Mouse (Mus musculus) heart, embryonic 14.5 days (tissue): ENCODE results near the gene Os9. TPM values are rescaled to one million over a fixed set of nuclear protein-coding genes. Genes with fewer than 3 reads are reported as not detected.

ENCODE experiments used
- ATAC-seq: fragments of 200-750 bp; cut with Nextera tagmentation; 2 replicates; pipeline ENCODE4 v1.8.0; 2017; ENCODE audit warnings: low read depth, moderate TSS enrichment; ENCODE audit not compliant: insufficient number of reproducible peaks, insufficient read depth, low FRiP score
- H3K27ac ChIP-seq, 2 experiments: fragments of 200-500 bp in 1 of 2; fragments of 300-500 bp in 1 of 2; sonication (generic) in 1 of 2; replicated peaks in 1 of 2; 2 replicates each; pipeline ENCODE4 v1.5.1; 2012 to 2014; ENCODE audit warnings: low read depth in 2 of 2, low read length in 2 of 2, control low read depth in 1 of 2, mild to moderate bottlenecking in 1 of 2, mixed read lengths in 1 of 2; ENCODE audit not compliant: control insufficient read depth in 1 of 2, insufficient read depth in 1 of 2
- H3K27me3 ChIP-seq: fragments of 300-500 bp; sonication (generic); 2 replicates; pipeline ENCODE4 v1.6.1; 2014; ENCODE audit warnings: mild to moderate bottlenecking, low read length, control low read depth; ENCODE audit not compliant: control insufficient read depth, insufficient read depth
- H3K36me3 ChIP-seq: fragments of 300-500 bp; sonication (generic); 2 replicates; pipeline ENCODE4 v1.6.1; 2014; ENCODE audit warnings: mild to moderate bottlenecking, control low read depth, low read length, mixed read lengths; ENCODE audit not compliant: control insufficient read depth, insufficient read depth
- H3K4me1 ChIP-seq, 2 experiments: fragments of 200-500 bp in 1 of 2; fragments of 300-500 bp in 1 of 2; sonication (generic) in 1 of 2; 2 replicates each; pipeline ENCODE4 v1.6.1; 2012 to 2014; ENCODE audit warnings: low read length in 2 of 2, control low read depth in 1 of 2, mixed read lengths in 1 of 2; ENCODE audit not compliant: control insufficient read depth in 2 of 2, insufficient read depth in 2 of 2
- H3K4me2 ChIP-seq: fragments of 300-500 bp; sonication (generic); 2 replicates; pipeline ENCODE4 v1.6.1; 2014; ENCODE audit warnings: mild to moderate bottlenecking, low read length
- H3K4me3 ChIP-seq, 2 experiments: fragments of 200-500 bp in 1 of 2; fragments of 300-500 bp in 1 of 2; sonication (generic) in 1 of 2; 2 replicates each; pipeline ENCODE4 v1.5.1; 2012 to 2014; ENCODE audit warnings: low read length in 2 of 2, mild to moderate bottlenecking in 2 of 2, control low read depth in 1 of 2, low read depth in 1 of 2, moderate library complexity in 1 of 2; ENCODE audit not compliant: control insufficient read depth in 1 of 2, insufficient read depth in 1 of 2
- H3K9ac ChIP-seq: fragments of 300-500 bp; sonication (generic); 2 replicates; pipeline ENCODE4 v1.6.1; 2014; ENCODE audit warnings: mild to moderate bottlenecking, low read length
- H3K9me3 ChIP-seq: fragments of 300-500 bp; sonication (generic); 2 replicates; pipeline ENCODE4 v1.6.1; 2016; ENCODE audit warnings: low read length, control low read depth; ENCODE audit not compliant: control insufficient read depth
- whole genome bisulfite sequencing: fragments of 180-500 bp; shearing (Covaris S2); extraction: QIAGEN DNeasy Blood & Tissue Kit; methylation state at CpG from one replicate; pipeline ENCODE4 v1.1.7; 2014; 5-methylcytosine and 5-hydroxymethylcytosine counted together
- polyA plus RNA-seq: library from polyadenylated mRNA; unstranded; fragments of >200 nt; fragmentation: Nextera tagmentation; extraction: Ambion mirVana; gene quantifications from 2 replicates; pipeline ENCODE4 v1.2.1, GENCODE M21; 2014

Os9 gene
- polyA plus RNA-seq, 1 experiment from 2014 or later: 28.3 TPM

DNA sequence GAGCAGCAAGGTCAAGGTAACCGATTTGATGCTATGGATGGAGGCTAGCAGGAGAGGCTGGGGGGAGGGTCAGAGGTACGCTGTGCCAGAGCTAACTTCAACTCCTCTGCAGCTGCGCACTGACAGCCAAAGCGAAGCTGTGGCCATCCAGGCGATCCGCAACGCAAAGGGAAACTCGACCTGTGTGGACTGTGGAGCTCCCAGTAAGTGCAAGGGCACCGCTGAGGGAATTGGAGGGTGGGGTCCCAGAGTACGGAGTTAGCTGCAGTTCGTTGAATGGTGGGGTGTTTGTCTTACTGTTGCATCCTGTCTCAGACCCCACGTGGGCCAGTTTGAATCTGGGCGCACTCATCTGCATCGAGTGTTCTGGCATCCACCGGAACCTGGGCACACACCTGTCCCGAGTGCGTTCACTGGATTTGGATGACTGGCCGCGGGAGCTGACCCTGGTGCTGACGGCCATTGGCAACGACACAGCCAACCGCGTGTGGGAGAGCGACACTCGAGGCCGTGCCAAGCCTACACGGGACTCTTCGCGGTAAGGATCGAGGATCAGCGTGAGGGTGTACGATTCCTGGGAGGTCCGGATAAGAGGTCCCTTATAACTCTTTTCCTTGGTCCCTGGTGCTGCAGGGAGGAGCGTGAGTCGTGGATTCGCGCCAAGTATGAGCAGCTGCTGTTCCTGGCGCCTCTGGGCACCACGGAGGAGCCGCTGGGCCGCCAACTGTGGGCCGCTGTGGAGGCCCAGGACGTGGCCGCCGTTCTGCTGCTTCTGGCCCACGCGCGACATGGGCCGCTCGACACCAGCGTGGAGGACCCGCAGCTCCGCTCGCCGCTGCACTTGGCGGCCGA, 30.1 kb downstream of the Os9 start:
- H3K9me3 ChIP-seq: no peaks in the 10 kb centered on the region
- peaks cover under 1% of the 10 kb centered on the region; the same call in 1 of the 2 replicates for H3K36me3 ChIP-seq
- H3K9ac ChIP-seq: no peak overlapping the region
- 9% methylated on average over 57 of the region's 57 CpGs for WGBS
- peak overlapping the region; percentile 43 for H3K4me2 ChIP-seq
- H3K4me3 ChIP-seq: peak overlapping the region in 1 of 2 experiments; percentile 16; a peak in 2 of 4 replicates
- no peak overlapping the region for H3K27ac ChIP-seq
- H3K4me1 ChIP-seq: peaks cover 10 to 20% of the 10 kb centered on the region in 2 experiments
- no peak for ATAC-seq
- peaks cover 73% of the 10 kb centered on the region for H3K27me3 ChIP-seq

GRCm38 (mm10) chr10:127085633-127086032, 35.3 kb downstream of the Os9 start:
- peaks cover 6 to 11% of the 10 kb centered on the region in 2 experiments; a peak in 3 of 4 replicates for H3K4me1 ChIP-seq
- H3K9me3 ChIP-seq: no peaks in the 10 kb centered on the region
- H3K4me2 ChIP-seq: no peak overlapping the region
- H3K9ac ChIP-seq: no peak overlapping the region
- H3K27ac ChIP-seq: no peak overlapping the region
- peaks cover 86% of the 10 kb centered on the region for H3K27me3 ChIP-seq
- no peaks in the 10 kb centered on the region for H3K36me3 ChIP-seq
- H3K4me3 ChIP-seq: no peak overlapping the region
- WGBS: 72% methylated on average over 6 of the region's 6 CpGs
- ATAC-seq: no peak

DNA sequence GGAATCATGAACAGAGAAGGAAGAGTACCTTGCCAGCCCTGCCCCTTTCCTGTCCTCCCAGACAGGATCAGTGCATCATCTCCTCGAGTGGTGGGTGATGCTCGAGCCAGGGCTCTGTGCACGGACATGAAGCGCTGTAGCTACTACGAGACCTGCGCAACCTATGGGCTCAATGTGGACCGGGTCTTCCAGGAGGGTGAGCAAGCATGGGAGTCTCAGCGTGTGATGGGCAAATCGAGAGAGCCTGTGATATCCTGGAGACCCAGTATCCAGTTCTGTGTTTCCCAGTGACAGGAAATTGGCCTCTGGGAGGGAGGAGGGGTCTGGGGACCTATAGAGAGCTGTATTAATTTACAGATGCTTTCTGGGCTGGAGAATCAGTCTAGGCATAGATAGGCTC, 35.9 kb downstream of the Os9 start:
- Histone ChIP-seq H3K27ac (no peak overlapping the region), H3K36me3 (no peaks in the 10 kb centered on the region), H3K4me3 (no peak overlapping the region), H3K9me3 (no peaks in the 10 kb centered on the region), H3K27me3 (peaks cover 86% of the 10 kb centered on the region), H3K4me2 (no peak overlapping the region), H3K9ac (no peak overlapping the region), H3K4me1 (peaks cover 6 to 13% of the 10 kb centered on the region in 2 experiments; a peak in 3 of 4 replicates)
- ATAC-seq: no peak
- WGBS: 70% methylated on average over 9 of the region's 9 CpGs

DNA sequence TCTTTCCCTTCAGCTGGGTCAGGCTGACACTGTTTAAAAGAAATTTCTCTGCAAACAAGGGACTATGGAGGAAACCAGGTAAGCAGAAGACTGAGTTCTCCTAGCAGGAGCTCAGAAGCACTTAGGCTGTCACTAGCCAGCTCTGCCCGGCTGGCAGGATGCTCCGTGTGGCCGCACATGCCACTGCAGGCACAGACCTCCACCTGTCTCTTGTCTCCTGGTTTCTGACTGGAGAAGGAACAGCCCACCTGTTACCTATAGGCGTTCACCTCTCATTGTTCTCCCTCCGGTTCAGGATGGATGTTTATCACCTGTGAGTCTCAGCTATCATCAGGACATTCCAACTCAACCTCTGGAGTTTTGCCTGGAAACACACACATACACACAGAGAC, 37.0 kb downstream of the Os9 start:
- Histone ChIP-seq H3K36me3 (no peaks in the 10 kb centered on the region), H3K4me2 (no peak overlapping the region), H3K4me1 (peaks cover 6 to 23% of the 10 kb centered on the region in 2 experiments; a peak in 3 of 4 replicates), H3K27ac (no peak overlapping the region), H3K4me3 (no peak overlapping the region), H3K27me3 (peaks cover 86% of the 10 kb centered on the region), H3K9me3 (no peaks in the 10 kb centered on the region), H3K9ac (no peak overlapping the region)
- 46% methylated on average over 5 of the region's 5 CpGs for WGBS
- ATAC-seq: no peak

DNA sequence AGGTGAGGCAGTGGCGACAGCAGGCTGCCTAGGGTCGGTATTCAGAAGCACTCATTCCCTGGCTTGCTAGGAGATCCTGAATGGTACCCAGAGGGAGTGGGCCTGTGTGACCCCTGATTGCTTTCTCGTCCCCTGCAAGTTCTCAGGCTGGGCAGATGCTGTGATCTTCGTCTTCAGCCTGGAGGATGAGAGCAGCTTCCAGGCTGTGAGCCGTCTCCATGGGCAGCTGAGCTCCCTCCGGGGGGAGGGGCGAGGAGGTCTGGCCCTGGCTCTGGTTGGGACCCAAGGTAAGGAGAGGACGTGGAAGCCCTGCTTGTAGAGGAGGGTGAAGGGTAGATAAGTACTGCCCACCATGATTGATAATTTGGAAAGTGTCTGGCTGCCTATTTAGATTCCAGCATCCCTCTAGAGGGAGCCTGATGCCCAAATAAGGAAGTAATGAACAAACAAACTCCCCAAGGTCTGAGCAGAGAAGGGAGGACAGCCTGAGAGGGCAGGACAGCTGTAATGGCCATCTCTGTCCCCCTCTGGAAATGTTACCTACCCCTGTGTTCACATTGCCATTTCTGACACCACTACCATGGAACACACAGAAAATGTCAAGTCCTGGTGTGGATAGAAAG, 37.5 kb downstream of the Os9 start:
- H3K4me2 ChIP-seq: no peak overlapping the region
- 22% methylated on average over 8 of the region's 8 CpGs for WGBS
- peaks cover 86% of the 10 kb centered on the region for H3K27me3 ChIP-seq
- H3K9me3 ChIP-seq: no peaks in the 10 kb centered on the region
- H3K4me3 ChIP-seq: no peak overlapping the region
- no peak overlapping the region for H3K27ac ChIP-seq
- peaks cover 6 to 26% of the 10 kb centered on the region in 2 experiments; a peak in 3 of 4 replicates for H3K4me1 ChIP-seq
- no peak for ATAC-seq
- no peaks in the 10 kb centered on the region for H3K36me3 ChIP-seq
- H3K9ac ChIP-seq: no peak overlapping the region

- Histone ChIP-seq H3K27me3 (peaks cover 86% of the 10 kb centered on the region), H3K9ac (no peak overlapping the region), H3K4me2 (peak overlapping the region; percentile 55; the same call in 1 of the 2 replicates), H3K36me3 (no peaks in the 10 kb centered on the region), H3K27ac (no peak overlapping the region), H3K4me1 (peaks cover 6 to 26% of the 10 kb centered on the region in 2 experiments; a peak in 3 of 4 replicates), H3K9me3 (no peaks in the 10 kb centered on the region), H3K4me3 (no peak overlapping the region; a peak in 1 of 4 replicates)
- ATAC-seq: no peak
- 32% methylated on average over 8 of the region's 8 CpGs for WGBS
Measured at GRCm38 (mm10) chr10:127081996-127082620, 38.8 kb downstream of the Os9 start.

- Histone ChIP-seq H3K4me2 (peak overlapping the region; percentile 55), H3K4me1 (peaks cover 6 to 26% of the 10 kb centered on the region in 2 experiments; a peak in 3 of 4 replicates), H3K9me3 (no peaks in the 10 kb centered on the region), H3K9ac (no peak overlapping the region), H3K27me3 (peaks cover 89% of the 10 kb centered on the region), H3K4me3 (peak overlapping the region; percentile 4 to 30; a peak in 2 of 4 replicates), H3K27ac (no peak overlapping the region), H3K36me3 (no peaks in the 10 kb centered on the region)
- no peak for ATAC-seq
- WGBS: 3% methylated on average over 48 of the region's 48 CpGs
Measured at GRCm38 (mm10) chr10:127080901-127081780, 39.8 kb downstream of the Os9 start.
